Mouse (Mus musculus): ENCODE results near the gene Msn. TPM values are rescaled to one million over a fixed set of nuclear protein-coding genes. Genes with fewer than 3 reads are reported as not detected.

Gene Msn
- polyA plus RNA-seq, 1 experiment from 2014 or later, result 81.5 TPM

DNA sequence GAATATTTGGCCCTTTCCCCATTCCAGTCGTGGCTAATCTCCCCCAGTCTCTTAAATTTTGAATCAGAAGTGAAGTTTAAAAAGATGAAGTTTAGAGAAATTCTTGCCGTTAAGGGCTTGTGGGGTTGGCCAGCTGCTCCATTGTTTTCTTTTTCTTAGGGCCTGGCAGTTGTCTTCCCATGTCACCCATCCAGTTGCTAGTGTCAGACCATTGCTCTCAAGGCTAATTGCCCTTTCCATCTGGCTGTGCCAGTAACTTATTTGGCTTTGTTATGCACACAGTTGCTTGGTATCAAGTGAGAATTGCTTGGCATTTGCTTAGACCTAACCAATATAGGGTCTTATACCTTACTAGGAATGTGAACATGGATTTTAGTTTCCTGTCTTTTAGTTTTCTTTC, 24.2 kb downstream of the Msn start:
- Histone ChIP-seq H3K4me2 (no peak overlapping the region), H3K36me3 (replicated peaks) (no peaks in the 10 kb centered on the region), H3K9ac (no peak overlapping the region), H3K27me3 (no peaks in the 10 kb centered on the region), H3K4me3 (replicated peaks) (no peak overlapping the region), H3K27ac (no peak overlapping the region), H3K4me1 (no peaks in the 10 kb centered on the region), H3K9me3 (no peaks in the 10 kb centered on the region)
- ATAC-seq (ENCODE audit: low FRiP score), result no peak
- WGBS, result 63% methylated on average over 2 of the region's 2 CpGs

GRCm38 (mm10) chrX:96121912-96122311, 26.1 kb downstream of the Msn start:
- Histone ChIP-seq H3K4me3 (replicated peaks) (no peak overlapping the region), H3K9me3 (no peaks in the 10 kb centered on the region), H3K36me3 (replicated peaks) (no peaks in the 10 kb centered on the region), H3K9ac (no peak overlapping the region), H3K4me2 (no peak overlapping the region), H3K27ac (no peak overlapping the region), H3K4me1 (no peaks in the 10 kb centered on the region), H3K27me3 (no peaks in the 10 kb centered on the region)
- 96% methylated on average over 1 of the region's 1 CpGs for WGBS
- ATAC-seq (ENCODE audit: low FRiP score), result no peak

GRCm38 (mm10) chrX:96126803-96127202, 31.0 kb downstream of the Msn start:
- H3K36me3 ChIP-seq (replicated peaks), result no peaks in the 10 kb centered on the region
- no peak overlapping the region for H3K4me2 ChIP-seq
- H3K27ac ChIP-seq, result no peak overlapping the region
- 92% methylated on average over 3 of the region's 3 CpGs for WGBS
- no peaks in the 10 kb centered on the region for H3K9me3 ChIP-seq
- H3K27me3 ChIP-seq, result no peaks in the 10 kb centered on the region; the same call in 1 of the 2 replicates
- H3K4me1 ChIP-seq, result no peaks in the 10 kb centered on the region
- no peak overlapping the region for H3K9ac ChIP-seq
- no peak overlapping the region for H3K4me3 ChIP-seq (replicated peaks)
- ATAC-seq (ENCODE audit: low FRiP score), result no peak

DNA sequence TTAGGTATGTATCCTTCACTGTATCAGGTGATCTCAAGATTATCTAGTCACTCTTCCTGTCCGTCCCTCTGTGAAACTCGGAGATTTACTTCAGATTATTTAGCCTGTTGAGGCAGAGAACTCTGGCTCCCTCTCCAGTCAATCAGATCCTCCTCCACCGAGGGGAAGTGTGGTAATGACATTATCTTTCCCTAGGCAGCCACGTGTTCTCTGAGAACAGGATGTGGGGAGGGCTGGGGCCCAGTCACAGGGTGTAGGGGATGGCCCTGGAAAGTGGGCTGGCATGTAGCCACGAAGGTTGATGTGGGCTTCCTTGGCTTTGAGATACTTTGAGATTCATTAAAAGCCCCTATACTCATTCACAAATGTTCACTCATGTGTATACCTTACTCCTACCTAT, 34.3 kb downstream of the Msn start:
- Histone ChIP-seq H3K36me3 (replicated peaks) (no peaks in the 10 kb centered on the region), H3K4me3 (replicated peaks) (no peak overlapping the region), H3K4me1 (no peaks in the 10 kb centered on the region), H3K9me3 (no peaks in the 10 kb centered on the region), H3K27ac (no peak overlapping the region), H3K9ac (no peak overlapping the region), H3K4me2 (no peak overlapping the region), H3K27me3 (peaks cover 2% of the 10 kb centered on the region)
- WGBS, result 68% methylated on average over 5 of the region's 5 CpGs
- no peak for ATAC-seq (ENCODE audit: low FRiP score)

DNA sequence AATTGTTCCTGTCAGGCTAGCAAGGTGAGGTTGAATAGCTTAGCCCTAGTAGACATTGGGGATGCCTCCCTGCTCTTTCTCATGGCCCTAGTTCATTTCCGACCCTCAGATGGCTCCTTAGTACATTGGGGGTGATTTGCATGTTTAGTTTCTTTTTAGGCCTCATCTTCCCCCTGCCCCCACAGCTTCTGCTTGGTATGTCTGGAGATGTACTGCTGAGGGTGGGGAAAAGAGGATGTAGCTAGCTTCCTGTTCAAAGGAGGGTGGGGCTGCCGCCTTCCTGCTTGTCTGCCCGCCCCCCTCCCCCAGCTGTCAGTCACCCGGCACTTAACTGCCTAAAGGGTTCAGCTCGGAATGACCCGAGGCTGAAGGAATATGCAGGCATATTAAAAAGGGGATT, 34.8 kb downstream of the Msn start:
- peaks cover 2% of the 10 kb centered on the region for H3K27me3 ChIP-seq
- H3K9me3 ChIP-seq, result no peaks in the 10 kb centered on the region
- ATAC-seq (ENCODE audit: low FRiP score), result no peak
- H3K36me3 ChIP-seq (replicated peaks), result no peaks in the 10 kb centered on the region
- H3K27ac ChIP-seq, result no peak overlapping the region
- WGBS, result 69% methylated on average over 6 of the region's 6 CpGs
- H3K4me2 ChIP-seq, result no peak overlapping the region
- no peak overlapping the region for H3K4me3 ChIP-seq (replicated peaks)
- no peak overlapping the region for H3K9ac ChIP-seq
- H3K4me1 ChIP-seq, result no peaks in the 10 kb centered on the region

GRCm38 (mm10) chrX:96133260-96133659, 37.4 kb downstream of the Msn start:
- Histone ChIP-seq H3K4me2 (no peak overlapping the region), H3K27me3 (peaks cover 2% of the 10 kb centered on the region), H3K27ac (no peak overlapping the region), H3K36me3 (replicated peaks) (no peaks in the 10 kb centered on the region), H3K4me1 (no peaks in the 10 kb centered on the region), H3K9ac (no peak overlapping the region), H3K4me3 (replicated peaks) (no peak overlapping the region), H3K9me3 (no peaks in the 10 kb centered on the region)
- ATAC-seq (ENCODE audit: low FRiP score), result no peak
- 57% methylated on average over 2 of the region's 2 CpGs for WGBS

- Histone ChIP-seq H3K4me3 (replicated peaks) (no peak overlapping the region), H3K9ac (no peak overlapping the region), H3K36me3 (replicated peaks) (no peaks in the 10 kb centered on the region), H3K4me2 (no peak overlapping the region), H3K9me3 (no peaks in the 10 kb centered on the region), H3K4me1 (no peaks in the 10 kb centered on the region), H3K27ac (no peak overlapping the region), H3K27me3 (peaks cover 2% of the 10 kb centered on the region)
- ATAC-seq (ENCODE audit: low FRiP score), result no peak
- WGBS, result 72% methylated on average over 5 of the region's 5 CpGs
Measured at GRCm38 (mm10) chrX:96134243-96134661, 38.4 kb downstream of the Msn start.

DNA sequence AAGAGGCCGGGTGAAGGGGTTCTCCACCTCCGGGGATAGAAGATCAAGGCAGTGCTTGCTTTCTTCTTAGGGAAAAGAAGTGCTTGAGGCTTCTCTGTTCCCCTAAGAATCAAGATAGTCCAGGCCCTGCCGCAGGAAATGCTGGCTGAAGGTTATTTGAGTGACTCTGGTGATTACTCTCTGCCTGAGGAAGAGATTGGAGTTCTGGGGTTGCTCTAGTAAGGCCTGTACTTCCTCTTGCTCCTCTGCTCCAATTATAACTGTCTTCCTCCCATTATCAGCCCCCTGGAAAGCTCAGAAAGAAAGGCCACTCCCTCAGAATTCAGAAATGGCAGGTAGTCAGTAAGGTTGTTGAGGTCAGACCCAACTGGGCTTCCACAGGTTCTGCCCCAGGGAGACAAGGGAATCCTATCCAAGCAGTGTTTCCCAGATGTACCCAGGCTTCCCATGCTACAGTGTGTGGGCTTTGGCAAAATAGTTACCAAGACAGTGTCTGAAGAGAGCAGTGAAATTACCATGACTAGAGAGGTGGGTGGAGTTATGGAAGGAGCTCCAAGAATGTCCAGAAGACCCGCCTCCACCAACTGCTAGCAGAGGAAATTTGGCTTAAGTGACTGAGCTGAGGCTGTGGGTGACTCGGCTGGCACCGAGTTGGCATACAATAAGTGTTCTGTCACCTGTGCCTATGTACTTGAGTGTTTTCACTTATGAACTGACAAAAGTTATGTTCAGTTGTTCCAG, 39.2 kb downstream of the Msn start:
- WGBS, result 85% methylated on average over 6 of the region's 6 CpGs
- Histone ChIP-seq H3K4me3 (replicated peaks) (no peak overlapping the region), H3K27me3 (peaks cover 2% of the 10 kb centered on the region), H3K27ac (no peak overlapping the region), H3K9ac (no peak overlapping the region), H3K9me3 (no peaks in the 10 kb centered on the region), H3K4me2 (no peak overlapping the region), H3K4me1 (no peaks in the 10 kb centered on the region), H3K36me3 (replicated peaks) (no peaks in the 10 kb centered on the region)
- ATAC-seq (ENCODE audit: low FRiP score), result no peak

GRCm38 (mm10) chrX:96135581-96135980, 39.7 kb downstream of the Msn start:
- no peaks in the 10 kb centered on the region for H3K9me3 ChIP-seq
- H3K4me3 ChIP-seq (replicated peaks), result no peak overlapping the region
- no peak overlapping the region for H3K9ac ChIP-seq
- H3K27ac ChIP-seq, result no peak overlapping the region
- WGBS, result 91% methylated on average over 4 of the region's 4 CpGs
- H3K4me1 ChIP-seq, result no peaks in the 10 kb centered on the region
- H3K36me3 ChIP-seq (replicated peaks), result no peaks in the 10 kb centered on the region
- H3K27me3 ChIP-seq, result peaks cover 2% of the 10 kb centered on the region; the same call in 1 of the 2 replicates
- H3K4me2 ChIP-seq, result no peak overlapping the region
- ATAC-seq (ENCODE audit: low FRiP score), result no peak

DNA sequence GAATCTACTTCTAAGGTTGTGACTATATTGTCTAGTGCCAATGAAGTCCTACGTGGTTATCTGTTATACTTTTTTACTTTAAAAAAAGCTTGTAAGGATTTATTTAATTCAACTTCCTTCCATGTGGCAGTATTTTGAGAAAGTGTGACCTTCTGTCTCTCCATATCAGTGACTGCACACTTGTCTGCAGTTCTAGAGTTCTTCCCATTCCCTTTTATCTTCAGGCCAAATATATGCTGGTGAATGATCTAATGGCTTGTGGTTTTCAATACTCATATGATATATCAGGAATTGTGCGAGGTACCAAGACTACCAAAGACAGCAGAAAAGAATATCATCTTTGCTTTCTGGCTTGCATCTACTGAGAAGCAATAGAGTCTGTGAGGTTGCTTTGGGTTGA, 43.4 kb downstream of the Msn start:
- Histone ChIP-seq H3K4me2 (no peak overlapping the region), H3K4me3 (replicated peaks) (no peak overlapping the region), H3K27ac (no peak overlapping the region), H3K9me3 (no peaks in the 10 kb centered on the region), H3K9ac (no peak overlapping the region), H3K36me3 (replicated peaks) (no peaks in the 10 kb centered on the region), H3K27me3 (no peaks in the 10 kb centered on the region), H3K4me1 (no peaks in the 10 kb centered on the region)
- WGBS, result 93% methylated on average over 2 of the region's 2 CpGs
- ATAC-seq (ENCODE audit: low FRiP score), result no peak

DNA sequence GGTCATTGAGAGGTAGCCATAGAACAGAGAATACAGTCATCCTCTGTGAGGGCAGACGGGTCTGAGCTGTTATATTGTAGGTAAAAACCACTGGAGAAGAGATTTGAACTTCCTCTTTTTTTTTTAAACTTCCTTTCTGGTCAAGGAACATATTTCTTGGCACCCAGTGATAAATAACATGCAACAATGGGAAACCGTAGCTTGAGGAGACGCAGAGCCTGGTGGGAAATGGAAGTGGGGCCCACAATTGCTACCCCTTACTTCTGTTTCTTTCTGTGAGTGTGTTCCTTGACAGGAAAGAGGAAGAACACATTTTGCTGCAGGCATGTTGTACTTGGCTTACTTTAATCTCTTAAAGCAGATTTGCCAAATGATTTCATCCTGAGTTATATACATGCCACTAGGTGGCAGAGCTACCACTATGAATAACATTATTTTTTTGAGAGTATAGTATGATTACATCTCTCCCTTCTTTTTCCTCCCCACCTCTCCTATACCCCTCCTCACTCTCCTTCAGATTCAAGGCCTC, 49.2 kb downstream of the Msn start:
- no peak overlapping the region for H3K4me2 ChIP-seq
- H3K27ac ChIP-seq, result no peak overlapping the region
- H3K9ac ChIP-seq, result no peak overlapping the region
- ATAC-seq (ENCODE audit: low FRiP score), result no peak
- WGBS, result 88% methylated on average over 3 of the region's 3 CpGs
- H3K4me3 ChIP-seq (replicated peaks), result no peak overlapping the region
- no peaks in the 10 kb centered on the region for H3K4me1 ChIP-seq
- no peaks in the 10 kb centered on the region for H3K9me3 ChIP-seq
- H3K27me3 ChIP-seq, result no peaks in the 10 kb centered on the region
- no peaks in the 10 kb centered on the region for H3K36me3 ChIP-seq (replicated peaks)

- Histone ChIP-seq H3K4me1 (no peaks in the 10 kb centered on the region), H3K9ac (no peak overlapping the region), H3K4me2 (no peak overlapping the region), H3K36me3 (replicated peaks) (no peaks in the 10 kb centered on the region), H3K27ac (no peak overlapping the region), H3K27me3 (no peaks in the 10 kb centered on the region), H3K4me3 (replicated peaks) (no peak overlapping the region), H3K9me3 (no peaks in the 10 kb centered on the region)
- WGBS, result 63% methylated on average over 2 of the region's 2 CpGs
- no peak for ATAC-seq (ENCODE audit: low FRiP score)
Measured at GRCm38 (mm10) chrX:96148217-96148616, 52.4 kb downstream of the Msn start.

- H3K4me1 ChIP-seq, result no peaks in the 10 kb centered on the region
- H3K36me3 ChIP-seq (replicated peaks), result no peaks in the 10 kb centered on the region
- H3K4me2 ChIP-seq, result no peak overlapping the region
- no peaks in the 10 kb centered on the region for H3K9me3 ChIP-seq
- no peaks in the 10 kb centered on the region for H3K27me3 ChIP-seq
- H3K9ac ChIP-seq, result no peak overlapping the region
- no peak for ATAC-seq (ENCODE audit: low FRiP score)
- no peak overlapping the region for H3K27ac ChIP-seq
- no peak overlapping the region for H3K4me3 ChIP-seq (replicated peaks)
- 88% methylated on average over 3 of the region's 3 CpGs for WGBS
Measured at GRCm38 (mm10) chrX:96153362-96153761, 57.5 kb downstream of the Msn start.
